Mouse (Mus musculus) lung, postnatal 4 days (tissue): ENCODE results near the gene Insl5.

Experiments used
- DNase-seq, 2 experiments: peaks; one replicate each; pipeline ENCODE4 v3.0.0; 2021

Insl5 gene

GRCm38 (mm10) chr4:102989391-102989790 lies 37.3 kb downstream of the Insl5 start:
- no peak for DNase-seq

- no peak for DNase-seq
These were observed 38.1 kb downstream of the Insl5 start for GRCm38 (mm10) chr4:102988526-102988925.

- no peak for DNase-seq
These were observed 38.9 kb downstream of the Insl5 start for GRCm38 (mm10) chr4:102987756-102988155.

- DNase-seq: no peak
These were observed 39.3 kb downstream of the Insl5 start for GRCm38 (mm10) chr4:102987325-102987724.

DNA sequence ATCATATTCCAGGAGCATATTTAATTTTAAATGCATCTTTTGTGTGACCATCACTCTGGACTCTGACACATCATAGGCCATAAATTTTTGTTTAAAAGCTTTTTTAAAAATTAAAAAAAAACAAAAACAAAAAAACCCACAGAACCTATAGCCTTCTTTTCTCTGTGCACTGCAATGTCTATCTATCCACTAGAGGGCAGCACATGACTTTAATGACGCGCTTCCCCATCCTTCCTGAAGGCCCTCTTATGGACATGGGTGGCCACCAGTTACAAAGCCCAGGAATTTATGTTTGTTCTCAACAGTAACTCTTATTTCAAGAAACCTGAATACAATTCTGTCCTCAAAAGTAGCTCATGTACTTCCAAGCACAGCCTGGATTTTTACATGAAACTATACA lies 39.7 kb downstream of the Insl5 start:
- DNase-seq: peak in 1 of 2 experiments; percentile 68

- no peak for DNase-seq
These were observed 40.5 kb downstream of the Insl5 start for GRCm38 (mm10) chr4:102986173-102986572.

DNA sequence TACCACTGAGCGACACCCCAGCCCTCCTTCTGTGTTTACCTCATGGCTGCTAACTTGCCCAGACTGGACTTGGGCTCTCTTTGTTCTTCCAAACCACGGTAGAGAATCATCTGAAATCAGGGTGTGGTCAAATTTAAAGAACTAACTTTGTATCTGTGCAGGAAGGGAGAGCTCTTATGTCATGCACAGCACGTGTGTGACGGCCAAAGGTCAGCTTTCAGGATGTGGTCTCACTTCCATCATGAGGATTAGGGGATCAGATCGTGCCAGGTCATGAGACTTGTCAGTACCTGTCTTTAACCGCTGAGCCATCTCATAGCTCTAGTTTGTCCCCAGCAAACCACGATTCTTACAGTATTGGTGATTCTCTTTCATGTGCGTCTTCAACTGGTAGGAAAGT lies 44.9 kb downstream of the Insl5 start:
- DNase-seq: no peak

DNA sequence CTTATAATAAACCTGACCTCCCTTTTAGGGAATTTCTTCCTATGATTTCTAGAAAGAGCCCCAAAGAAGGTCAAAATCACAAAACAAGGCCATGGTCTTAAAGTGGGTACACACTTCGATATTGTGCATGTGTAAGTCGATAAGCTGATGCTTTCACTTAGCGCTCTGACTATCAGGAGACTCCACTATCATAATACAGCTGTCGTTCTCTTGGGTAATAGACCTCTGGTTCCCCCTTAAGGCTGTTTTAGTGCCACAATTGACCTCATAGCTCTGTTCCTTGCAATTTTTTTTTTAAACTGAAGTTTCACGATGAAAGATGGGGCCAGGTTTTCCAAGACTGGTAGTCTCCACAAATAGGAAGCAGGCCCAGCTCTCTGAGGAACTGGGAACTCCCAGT lies 47.3 kb downstream of the Insl5 start:
- DNase-seq: no peak

GRCm38 (mm10) chr4:102978440-102978839 lies 48.2 kb downstream of the Insl5 start, which contains the start of gene Tctex1d1:
Gene Tctex1d1, plus strand, starts transcription at chr4:102978606.
- peak; percentile 12 to 28 for DNase-seq

DNA sequence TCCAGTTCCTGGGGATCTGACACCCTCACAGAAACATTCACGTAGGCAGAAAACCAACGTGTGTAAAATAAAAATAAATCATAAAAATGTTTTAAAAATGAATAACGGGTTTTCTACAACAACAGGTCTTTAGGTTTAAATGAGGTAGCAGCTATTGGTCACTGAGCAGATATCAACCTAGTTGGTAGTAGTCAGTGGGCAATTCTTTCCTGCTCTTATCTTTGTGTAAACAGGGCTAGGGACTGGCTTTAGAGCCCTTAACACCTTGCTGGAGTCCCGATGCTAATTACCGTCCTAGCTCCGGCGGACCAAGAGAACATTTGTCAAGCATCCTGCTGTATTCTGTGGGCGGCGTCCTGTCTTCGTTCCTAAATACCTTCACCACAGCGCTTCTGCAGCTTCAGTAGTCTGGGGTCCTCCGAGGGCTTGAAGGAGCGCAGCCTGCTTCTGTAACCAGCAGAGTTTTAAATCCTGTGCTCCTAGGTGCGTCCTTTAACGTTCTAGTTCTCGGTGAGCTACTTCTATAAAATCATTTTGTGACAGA lies 48.8 kb downstream of the Insl5 start:
- DNase-seq: no peak

DNA sequence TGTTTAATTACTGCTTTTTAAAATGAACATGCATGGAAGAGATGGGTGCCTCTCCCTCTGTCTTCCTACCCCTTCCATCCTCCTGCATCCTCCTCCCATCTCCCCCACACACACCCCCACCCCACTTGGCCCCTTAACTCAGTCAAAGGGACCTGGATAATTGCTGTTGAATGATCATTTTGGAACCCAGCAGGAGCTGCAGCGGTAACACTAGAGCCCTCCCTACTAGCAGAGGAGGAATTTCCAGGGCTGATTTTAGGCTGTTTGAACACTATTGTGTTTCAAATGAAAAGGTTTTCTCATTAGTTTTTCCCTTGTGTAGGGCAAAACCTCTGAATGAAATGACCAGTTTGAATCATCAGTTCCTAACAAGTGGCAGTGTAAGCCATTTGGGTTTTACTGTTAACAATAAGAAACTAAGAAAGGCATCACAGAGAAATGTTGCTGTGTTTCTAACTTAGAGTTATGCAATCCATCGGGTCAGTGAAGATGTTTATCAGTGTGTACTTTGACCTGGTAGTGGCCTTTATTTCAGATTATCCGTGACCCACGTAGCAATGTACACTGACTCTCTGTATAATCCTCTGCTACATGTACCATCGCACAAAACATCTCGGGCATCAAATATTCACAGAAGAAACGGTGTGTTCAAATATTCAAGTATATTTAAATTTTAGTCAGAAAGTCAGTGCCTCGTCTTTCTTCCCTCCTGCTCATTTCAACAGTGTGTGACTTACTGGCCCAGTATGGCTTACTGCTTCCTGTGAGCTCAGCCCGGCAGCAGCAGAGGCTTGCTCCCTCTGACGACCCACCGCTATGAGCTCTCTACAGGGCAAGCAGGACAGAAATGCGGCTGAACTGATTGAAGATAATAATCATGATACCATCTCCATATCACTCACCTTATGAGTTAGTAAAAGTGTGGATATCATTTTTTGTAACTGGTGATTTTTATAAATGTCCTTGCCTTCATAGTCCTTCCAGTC lies 50.1 kb downstream of the Insl5 start:
- no peak for DNase-seq

- DNase-seq: no peak
These were observed 52.5 kb downstream of the Insl5 start for GRCm38 (mm10) chr4:102974172-102974571.

- no peak for DNase-seq
These were observed 54.6 kb downstream of the Insl5 start for GRCm38 (mm10) chr4:102972071-102972470.

GRCm38 (mm10) chr4:102971159-102971558 lies 55.5 kb downstream of the Insl5 start:
- no peak for DNase-seq

- no peak for DNase-seq
These were observed 57.0 kb downstream of the Insl5 start for GRCm38 (mm10) chr4:102969599-102969998.
